Mouse (Mus musculus) ovary, postnatal 14 days (tissue): ENCODE measurements at regions not wholly inside any gene's neighbourhood (a gene's known extent, or its start where the extent isn't known, plus 50 kb on each side); places are given as distances from the start of the nearest gene placed in this dataset.
A peak's percentile ranks its signal among the peaks of the same experiment; 100 is the strongest.

Experiments
- DNase-seq: peaks from one replicate; pipeline ENCODE4 v3.0.0; 2022; ENCODE audit warnings: low spot score

GRCm38 (mm10) chr17:94553400-94553799 lies 196.4 kb downstream of the Mettl4 start:
- peak; percentile 4 for DNase-seq

GRCm38 (mm10) chr17:94528765-94529164 lies 221.1 kb downstream of the Mettl4 start:
- no peak for DNase-seq
